Mouse (Mus musculus) bone marrow macrophage, adult 2 months (primary cell): ENCODE data around the gene Chek2.

Source experiments
- CTCF ChIP-seq: IDR thresholded peaks from 2 replicates; pipeline ENCODE4 v1.5.1; 2012; ENCODE audit warnings: low read depth, mild to moderate bottlenecking, low read length, moderate library complexity
- POLR2A ChIP-seq: IDR thresholded peaks from 2 replicates; pipeline ENCODE4 v1.6.1; 2012; ENCODE audit warnings: mild to moderate bottlenecking, low read depth, low read length, borderline replicate concordance

DNA sequence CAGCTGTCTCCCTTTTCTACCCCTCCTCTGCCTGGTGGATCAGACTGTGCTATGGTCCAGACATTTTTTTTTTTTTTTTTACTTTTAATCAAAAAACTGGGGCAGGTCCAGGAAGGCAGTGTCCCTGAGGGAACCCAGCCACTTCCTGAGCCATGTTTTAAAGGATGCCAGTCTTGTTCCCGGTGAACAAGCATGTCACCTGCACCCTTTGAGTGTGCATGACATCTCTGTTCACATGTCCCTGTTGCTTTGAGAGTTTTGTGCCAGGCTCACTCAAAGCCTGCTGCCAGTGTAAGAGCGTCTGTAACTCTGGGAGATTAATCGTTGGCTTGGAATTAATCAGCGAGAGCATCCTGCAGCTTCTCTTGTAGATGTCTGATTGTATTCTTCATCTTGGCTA lies 28.7 kb downstream of the Chek2 start:
- no peak for TF ChIP-seq CTCF
- no peak for TF ChIP-seq POLR2A
